Mouse (Mus musculus): ENCODE measurements at regions not wholly inside any gene's neighbourhood (a gene's known extent, or its start where the extent isn't known, plus 50 kb on each side); places are given as distances from the start of the nearest gene placed in this dataset.

DNA sequence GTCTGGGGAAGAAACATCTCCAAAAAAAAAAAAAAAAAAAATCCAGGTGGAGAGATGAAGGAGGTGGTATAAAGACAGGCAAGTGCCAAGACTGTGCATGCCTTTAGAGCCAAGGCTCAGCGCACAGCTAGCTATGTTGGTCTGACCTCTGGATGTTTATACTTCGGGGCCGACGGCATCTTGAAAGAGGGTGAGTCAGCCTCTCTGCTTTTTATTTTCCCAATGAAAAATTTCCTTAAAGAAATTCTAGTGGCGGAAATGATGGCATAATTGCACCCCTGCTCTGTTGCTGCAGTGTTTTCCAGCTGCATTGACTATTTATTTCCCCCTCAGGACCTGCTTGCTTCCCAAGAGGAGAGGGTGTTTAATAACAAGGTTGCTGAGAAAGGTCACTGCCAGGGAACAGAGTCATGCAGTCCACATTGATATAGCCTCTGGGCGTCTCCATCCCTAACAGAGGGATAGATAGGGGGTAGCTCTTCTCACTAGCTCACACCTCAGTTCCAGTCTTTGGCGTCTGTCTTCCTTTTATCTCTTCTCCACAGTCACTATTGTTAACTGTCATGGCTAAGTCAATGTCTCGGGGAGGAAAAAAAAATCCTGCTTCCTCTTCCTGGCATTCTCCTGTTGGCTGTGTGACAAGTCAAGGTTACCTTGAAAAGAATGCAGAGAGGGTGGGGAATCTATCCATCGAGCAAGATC, 599.7 kb upstream of the Fam160b2 start:
- TF ChIP-seq POLR2A (IDR thresholded peaks at IDR 0.05; ENCODE audit: insufficient read depth, low read length): no peak
- TF ChIP-seq CTCF (IDR thresholded peaks at IDR 0.05; ENCODE audit: low read depth, low read length): no peak
- TF ChIP-seq EP300 (IDR thresholded peaks at IDR 0.05; ENCODE audit: insufficient read depth, low read depth, low read length): no peak

Measured in ES-Bruce4 (cell line).